Mouse (Mus musculus) mature B cell (primary cell): Measurements from ENCODE around the gene Ehd1.
"Not testable (repeated sequence)": the region's sequence is repeated elsewhere in the genome, so short reads cannot be mapped to it uniquely, and the experiment has no call there.

ENCODE experiments used
- in situ Hi-C: fragments of 300-500 bp; cut with MboI; formaldehyde crosslinking; loops from 2 replicates; pipeline ENCODE4 v1.14.3; 2019

The Ehd1 gene

GRCm38 (mm10) chr19:6300402-6300841, 23.9 kb downstream of the Ehd1 start:
- in situ Hi-C loops = no loop called here

DNA sequence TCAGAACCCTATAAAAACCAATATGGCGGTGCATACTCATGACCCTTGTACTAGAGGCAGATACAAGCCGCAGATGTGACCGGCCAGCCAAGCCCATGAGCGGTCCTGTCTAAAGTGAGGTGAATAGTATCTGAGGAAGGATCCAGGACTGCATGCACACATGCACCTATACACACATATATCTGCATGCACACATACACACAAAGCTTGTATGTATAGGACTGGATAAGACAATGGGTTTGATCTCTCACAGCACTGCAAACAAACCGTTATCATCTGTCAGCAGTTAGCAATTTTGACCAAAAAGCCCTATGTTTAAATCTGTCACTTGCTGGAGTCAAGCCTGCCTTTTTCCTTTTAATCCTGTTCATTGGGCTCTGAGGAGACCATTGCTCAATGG, 25.6 kb downstream of the Ehd1 start:
- in situ Hi-C loops = no loop called here

- in situ Hi-C loops = no loop called here
Observed at GRCm38 (mm10) chr19:6302522-6302921, 26.0 kb downstream of the Ehd1 start.

- in situ Hi-C loops = no loop called here
Observed at GRCm38 (mm10) chr19:6303831-6304230, 27.3 kb downstream of the Ehd1 start.

DNA sequence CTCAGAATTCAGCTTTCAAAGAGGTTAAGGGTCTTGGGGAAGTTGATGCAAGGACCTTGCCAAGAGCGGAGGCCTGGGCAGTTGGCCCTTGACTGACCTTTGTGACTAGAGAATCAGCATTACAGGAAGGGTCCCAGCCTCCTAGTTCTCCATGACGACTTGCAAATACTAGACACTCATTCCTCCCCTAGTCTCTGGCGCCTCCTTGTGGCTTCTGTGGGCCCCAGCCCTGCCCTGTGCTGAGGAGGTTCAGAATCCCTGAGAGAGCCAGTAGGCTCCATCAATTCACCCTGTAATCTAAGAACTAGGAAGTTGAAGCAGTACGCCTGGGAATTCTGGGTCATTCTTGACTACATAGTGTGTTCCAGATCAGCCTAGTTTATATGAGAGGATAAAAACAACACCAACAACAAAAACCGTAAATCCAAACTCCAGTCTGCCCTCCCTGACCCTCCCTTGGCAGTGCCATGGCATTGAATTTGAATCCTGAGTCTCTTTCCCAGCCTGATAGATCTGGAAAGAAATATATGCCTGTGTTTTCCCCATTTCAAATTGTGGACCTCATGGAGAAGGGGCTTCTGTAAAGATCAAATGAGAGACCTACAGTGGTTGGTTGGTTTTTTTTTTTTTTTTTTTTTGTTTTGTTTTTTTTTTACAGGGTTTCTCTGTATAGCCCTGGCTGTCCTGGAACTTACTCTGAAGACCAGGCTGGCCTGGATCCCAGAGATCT, 28.4 kb downstream of the Ehd1 start:
- in situ Hi-C loops = loop anchor here (5.0 kb wide), 1 partner anchor 33 kb away; no protein-coding TSS in a partner anchor

- in situ Hi-C loops = loop anchor here (5.0 kb wide), 1 partner anchor 33 kb away; no protein-coding TSS in a partner anchor
Observed at GRCm38 (mm10) chr19:6305517-6306115, 29.1 kb downstream of the Ehd1 start.

GRCm38 (mm10) chr19:6306137-6306551, 29.6 kb downstream of the Ehd1 start, which contains the start of gene Cdc42bpg:
Gene Cdc42bpg, plus strand, starts transcription at chr19:6306456.
- in situ Hi-C loops = loop anchor here (5.0 kb wide), 1 partner anchor 34 kb away; no protein-coding TSS in a partner anchor

- in situ Hi-C loops = loop anchor here (5.0 kb wide), 1 partner anchor 34 kb away; no protein-coding TSS in a partner anchor
Observed at GRCm38 (mm10) chr19:6306586-6306985, 30.1 kb downstream of the Ehd1 start.

GRCm38 (mm10) chr19:6307733-6308531, 31.4 kb downstream of the Ehd1 start:
- in situ Hi-C loops = loop anchor here (5.0 kb wide), 1 partner anchor 36 kb away; no protein-coding TSS in a partner anchor

DNA sequence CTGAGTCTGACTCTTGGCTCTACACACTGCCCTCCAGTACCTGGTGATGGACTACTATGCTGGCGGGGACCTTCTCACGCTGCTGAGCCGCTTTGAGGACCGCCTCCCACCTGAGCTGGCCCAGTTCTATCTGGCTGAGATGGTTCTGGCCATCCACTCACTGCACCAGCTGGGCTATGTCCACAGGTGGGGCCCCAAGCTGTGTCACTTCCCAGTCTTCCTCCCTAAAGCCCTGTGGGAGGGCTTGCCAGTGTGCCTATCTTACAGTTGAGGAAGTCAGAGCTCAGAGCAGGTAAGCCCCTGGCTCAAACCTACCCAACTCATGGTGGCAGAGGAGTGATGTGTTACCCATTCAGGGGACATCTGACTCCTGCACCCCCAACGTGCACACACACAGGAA, 33.7 kb downstream of the Ehd1 start:
- in situ Hi-C loops = no loop called here

DNA sequence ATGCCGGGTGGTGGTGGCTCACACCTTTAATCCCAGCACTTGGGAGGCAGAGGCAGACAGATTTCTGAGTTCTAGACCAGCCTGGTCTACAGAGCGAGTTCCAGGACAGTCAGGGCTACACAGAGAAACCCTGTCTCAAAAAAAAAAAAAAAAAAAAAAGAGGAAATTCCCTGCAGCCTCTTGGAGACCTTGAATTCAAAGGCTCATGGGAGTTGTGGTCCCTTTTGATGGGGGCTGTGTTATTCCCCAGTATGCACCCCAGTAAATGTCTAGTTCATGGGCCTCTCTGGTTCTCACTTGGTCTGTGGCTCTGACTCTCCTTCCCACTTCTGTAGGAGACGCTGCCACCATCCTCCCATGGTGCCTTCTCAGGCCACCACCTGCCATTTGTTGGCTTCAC, 35.3 kb downstream of the Ehd1 start:
- in situ Hi-C loops = not testable (repeated sequence)

DNA sequence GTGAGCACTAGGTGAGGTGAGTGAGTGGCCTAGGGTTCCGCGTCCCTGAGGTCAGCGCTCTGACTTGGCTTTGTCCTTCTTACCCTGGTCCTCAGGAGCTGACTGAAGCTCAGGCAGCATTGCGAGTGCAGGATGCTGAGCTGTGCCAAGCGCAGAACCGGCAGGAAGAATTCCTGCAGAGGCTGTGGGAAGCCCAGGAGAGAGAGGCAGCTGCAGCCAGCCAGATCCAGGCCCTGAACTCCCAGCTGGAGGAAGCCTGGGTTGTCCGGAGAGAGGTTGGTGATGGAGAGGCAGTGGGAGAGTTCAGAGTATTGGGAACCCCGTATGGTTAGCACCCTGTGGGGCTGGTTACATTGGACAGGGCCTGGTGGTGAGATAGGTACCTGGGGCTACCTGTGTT, 37.3 kb downstream of the Ehd1 start:
- in situ Hi-C loops = no loop called here

- in situ Hi-C loops = no loop called here
Observed at GRCm38 (mm10) chr19:6314513-6314912, 38.0 kb downstream of the Ehd1 start.

GRCm38 (mm10) chr19:6315573-6315972, 39.0 kb downstream of the Ehd1 start:
- in situ Hi-C loops = no loop called here

- in situ Hi-C loops = no loop called here
Observed at GRCm38 (mm10) chr19:6318145-6318544, 41.6 kb downstream of the Ehd1 start.

DNA sequence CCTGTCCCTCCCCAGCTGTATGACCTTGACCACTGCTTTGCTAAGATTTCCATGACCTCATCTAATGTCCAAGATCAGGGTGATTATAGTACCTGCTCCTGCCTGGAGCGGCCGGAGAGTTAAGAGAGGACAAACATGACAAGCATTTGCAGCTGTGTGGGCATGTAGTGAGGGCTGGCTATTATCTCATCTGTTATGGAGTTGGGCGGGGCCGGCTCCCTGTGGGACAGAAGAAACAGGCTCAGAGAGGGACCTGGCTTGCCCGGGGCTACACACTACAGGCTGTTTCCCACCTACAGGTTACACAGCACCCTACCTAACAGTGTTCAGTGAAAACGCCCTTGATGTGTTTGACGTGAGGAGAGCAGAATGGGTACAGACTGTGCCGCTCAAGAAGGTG, 44.8 kb downstream of the Ehd1 start:
- in situ Hi-C loops = no loop called here

DNA sequence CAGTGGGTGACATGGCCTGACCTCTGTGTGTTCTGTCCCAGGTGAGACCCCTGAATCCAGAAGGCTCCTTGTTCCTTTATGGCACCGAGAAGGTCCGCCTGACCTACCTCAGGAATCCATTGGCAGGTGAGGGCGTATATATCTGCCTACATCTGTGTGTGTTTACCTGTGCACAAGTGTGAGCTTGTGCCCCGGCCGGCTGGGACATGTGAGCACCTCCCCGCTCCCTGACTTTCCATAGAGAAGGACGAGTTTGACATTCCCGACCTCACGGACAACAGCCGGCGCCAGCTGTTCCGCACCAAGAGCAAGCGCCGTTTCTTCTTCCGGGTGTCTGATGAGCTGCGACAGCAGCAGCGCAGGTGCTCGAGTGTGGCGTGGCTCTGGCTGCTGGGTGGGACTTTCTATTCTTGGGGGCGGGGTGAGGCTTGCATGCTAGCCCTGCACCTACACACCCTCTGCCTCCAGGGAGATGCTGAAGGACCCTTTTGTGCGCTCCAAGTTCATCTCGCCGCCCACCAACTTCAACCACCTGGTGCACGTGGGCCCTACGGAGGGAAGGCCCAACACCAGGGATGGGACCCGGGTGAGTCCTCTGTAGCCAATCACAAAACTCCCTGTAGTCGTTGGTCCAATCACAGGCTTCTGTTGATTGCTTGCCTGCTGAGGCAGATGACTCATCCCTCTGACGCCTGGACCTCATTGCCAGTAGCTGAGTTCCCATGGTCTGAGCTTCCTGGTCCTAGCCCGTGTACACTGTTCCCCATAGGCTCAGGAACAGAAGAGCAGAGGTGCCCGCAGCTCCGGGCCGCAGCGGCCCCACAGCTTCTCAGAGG, 45.5 kb downstream of the Ehd1 start:
- in situ Hi-C loops = no loop called here

DNA sequence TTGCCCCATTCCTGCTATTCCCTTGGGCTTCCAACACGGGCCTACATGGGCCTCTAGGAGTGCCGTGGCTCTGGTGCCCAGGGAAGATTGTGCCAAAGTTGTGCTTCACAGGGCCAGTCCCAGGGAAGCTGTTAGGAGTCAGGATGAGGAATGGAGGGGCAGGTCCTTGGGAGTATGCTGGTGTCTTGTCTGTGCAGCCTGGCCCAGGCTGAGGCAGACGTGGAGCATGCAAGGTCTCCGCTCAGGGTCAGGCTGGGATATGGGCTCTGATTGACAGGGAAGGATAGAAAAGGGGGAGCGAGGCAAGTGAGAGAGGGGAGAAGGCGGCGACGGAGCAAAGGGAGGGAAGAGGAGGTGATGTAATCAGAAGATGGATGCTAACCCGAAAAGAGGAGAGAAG, 48.2 kb downstream of the Ehd1 start:
- in situ Hi-C loops = no loop called here

DNA sequence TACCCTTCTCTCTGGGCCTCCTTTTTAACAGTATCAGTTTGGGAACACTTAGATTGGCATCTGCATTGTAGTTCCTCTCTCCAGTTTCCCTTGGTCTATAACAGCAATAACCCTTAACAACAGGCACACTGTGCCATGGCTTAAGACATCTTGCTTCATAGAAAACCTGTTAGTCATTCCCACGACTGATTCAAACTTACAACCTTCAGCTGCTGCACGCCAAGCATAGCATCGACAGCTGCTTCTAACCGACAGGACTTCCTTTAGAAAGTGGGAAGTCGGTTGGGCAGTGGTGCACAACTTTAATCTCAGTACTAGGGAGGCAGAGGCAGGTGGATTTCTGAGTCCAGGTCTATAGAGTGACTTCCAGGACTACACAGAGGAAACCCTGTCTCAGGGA, 54.7 kb downstream of the Ehd1 start:
- in situ Hi-C loops = no loop called here

GRCm38 (mm10) chr19:6331719-6332516, 55.4 kb downstream of the Ehd1 start:
- in situ Hi-C loops = no loop called here
